Mouse (Mus musculus): ENCODE measurements around the gene Mpv17l. TPM values are rescaled to one million over a fixed set of nuclear protein-coding genes. Genes with fewer than 3 reads are reported as not detected.
A peak's percentile ranks its signal among the peaks of the same experiment; 100 is the strongest.

The Mpv17l gene
- total and polyA plus RNA-seq, 2 experiments from 2014 or later: 2.0 to 2.3 TPM

- no peaks in the 10 kb centered on the region for H3K4me1 ChIP-seq (ENCODE audit: control insufficient read depth, insufficient read depth)
- DNase-seq (ENCODE audit: low spot score) (no peak), ATAC-seq (ENCODE audit: insufficient read depth, low read depth) (no peak)
- H3K27me3 ChIP-seq (ENCODE audit: control insufficient read depth, insufficient read depth, low read length): no peaks in the 10 kb centered on the region
- no peaks in the 10 kb centered on the region; the same call in 1 of the 2 replicates for H3K9me3 ChIP-seq (replicated peaks; ENCODE audit: control insufficient read depth, low read length)
- TF ChIP-seq EP300 (IDR thresholded peaks at IDR 0.05; ENCODE audit: low read depth) (no peak), CTCF (IDR thresholded peaks at IDR 0.05; ENCODE audit: low read depth) (no peak)
- no peak overlapping the region for H3K27ac ChIP-seq (ENCODE audit: low read depth)
- no peak overlapping the region for H3K4me2 ChIP-seq (ENCODE audit: low read depth, low read length)
- WGBS: 79% methylated on average over 4 of the region's 4 CpGs
- H3K4me3 ChIP-seq (ENCODE audit: low read depth, low read length): no peak overlapping the region
- no peaks in the 10 kb centered on the region for H3K36me3 ChIP-seq (replicated peaks; ENCODE audit: control insufficient read depth, insufficient read depth, low read length)
- no peak overlapping the region for H3K9ac ChIP-seq (replicated peaks; ENCODE audit: low read depth, low read length)
Observed at GRCm38 (mm10) chr16:13927456-13928075, 24.6 kb downstream of the Mpv17l start.

GRCm38 (mm10) chr16:13940139-13940846, 37.3 kb downstream of the Mpv17l start:
- ATAC-seq (ENCODE audit: insufficient read depth, low read depth) (peak; percentile 81), DNase-seq (ENCODE audit: low spot score) (no peak)
- Histone ChIP-seq H3K36me3 (replicated peaks; ENCODE audit: control insufficient read depth, insufficient read depth, low read length) (no peaks in the 10 kb centered on the region), H3K4me3 (ENCODE audit: low read depth, low read length) (peak overlapping the region; percentile 53), H3K9ac (replicated peaks; ENCODE audit: low read depth, low read length) (peak overlapping the region; percentile 48), H3K27ac (ENCODE audit: low read depth) (no peak overlapping the region), H3K4me1 (ENCODE audit: control insufficient read depth, insufficient read depth) (no peaks in the 10 kb centered on the region), H3K4me2 (ENCODE audit: low read depth, low read length) (peak overlapping the region; percentile 80), H3K9me3 (replicated peaks; ENCODE audit: control insufficient read depth, low read length) (no peaks in the 10 kb centered on the region), H3K27me3 (ENCODE audit: control insufficient read depth, insufficient read depth, low read length) (peaks cover 7% of the 10 kb centered on the region; the same call in 1 of the 2 replicates)
- TF ChIP-seq EP300 (IDR thresholded peaks at IDR 0.05; ENCODE audit: low read depth) (no peak), CTCF (IDR thresholded peaks at IDR 0.05; ENCODE audit: low read depth) (no peak)
- WGBS: 6% methylated on average over 28 of the region's 28 CpGs

- Histone ChIP-seq H3K27ac (ENCODE audit: low read depth) (no peak overlapping the region), H3K4me3 (ENCODE audit: low read depth, low read length) (peak overlapping the region; percentile 53), H3K4me2 (ENCODE audit: low read depth, low read length) (peak overlapping the region; percentile 80), H3K9me3 (replicated peaks; ENCODE audit: control insufficient read depth, low read length) (no peaks in the 10 kb centered on the region), H3K4me1 (ENCODE audit: control insufficient read depth, insufficient read depth) (no peaks in the 10 kb centered on the region), H3K27me3 (ENCODE audit: control insufficient read depth, insufficient read depth, low read length) (peaks cover 7% of the 10 kb centered on the region; the same call in 1 of the 2 replicates), H3K36me3 (replicated peaks; ENCODE audit: control insufficient read depth, insufficient read depth, low read length) (no peaks in the 10 kb centered on the region), H3K9ac (replicated peaks; ENCODE audit: low read depth, low read length) (peak overlapping the region; percentile 48)
- no peak for TF ChIP-seq EP300 (IDR thresholded peaks at IDR 0.05; ENCODE audit: low read depth)
- no peak for TF ChIP-seq CTCF (IDR thresholded peaks at IDR 0.05; ENCODE audit: low read depth)
- DNase-seq (ENCODE audit: low spot score): no peak
- ATAC-seq (ENCODE audit: insufficient read depth, low read depth): peak; percentile 66
- WGBS: 3% methylated on average over 34 of the region's 34 CpGs
Observed at GRCm38 (mm10) chr16:13940847-13941395, 38.0 kb downstream of the Mpv17l start.

GRCm38 (mm10) chr16:13944178-13944577, 41.2 kb downstream of the Mpv17l start:
- Histone ChIP-seq H3K4me3 (ENCODE audit: low read depth, low read length) (no peak overlapping the region), H3K4me1 (ENCODE audit: control insufficient read depth, insufficient read depth) (no peaks in the 10 kb centered on the region), H3K9ac (replicated peaks; ENCODE audit: low read depth, low read length) (no peak overlapping the region), H3K27me3 (ENCODE audit: control insufficient read depth, insufficient read depth, low read length) (peaks cover 7% of the 10 kb centered on the region; the same call in 1 of the 2 replicates), H3K9me3 (replicated peaks; ENCODE audit: control insufficient read depth, low read length) (no peaks in the 10 kb centered on the region), H3K36me3 (replicated peaks; ENCODE audit: control insufficient read depth, insufficient read depth, low read length) (no peaks in the 10 kb centered on the region), H3K27ac (ENCODE audit: low read depth) (no peak overlapping the region), H3K4me2 (ENCODE audit: low read depth, low read length) (no peak overlapping the region)
- 50% methylated on average over 4 of the region's 4 CpGs for WGBS
- TF ChIP-seq EP300 (IDR thresholded peaks at IDR 0.05; ENCODE audit: low read depth) (no peak), CTCF (IDR thresholded peaks at IDR 0.05; ENCODE audit: low read depth) (no peak)
- ATAC-seq (ENCODE audit: insufficient read depth, low read depth): no peak
- DNase-seq (ENCODE audit: low spot score): no peak

- Histone ChIP-seq H3K27ac (ENCODE audit: low read depth) (no peak overlapping the region), H3K36me3 (replicated peaks; ENCODE audit: control insufficient read depth, insufficient read depth, low read length) (no peaks in the 10 kb centered on the region), H3K4me2 (ENCODE audit: low read depth, low read length) (no peak overlapping the region), H3K27me3 (ENCODE audit: control insufficient read depth, insufficient read depth, low read length) (peaks cover 7% of the 10 kb centered on the region; the same call in 1 of the 2 replicates), H3K4me1 (ENCODE audit: control insufficient read depth, insufficient read depth) (no peaks in the 10 kb centered on the region), H3K9me3 (replicated peaks; ENCODE audit: control insufficient read depth, low read length) (no peaks in the 10 kb centered on the region), H3K4me3 (ENCODE audit: low read depth, low read length) (no peak overlapping the region), H3K9ac (replicated peaks; ENCODE audit: low read depth, low read length) (no peak overlapping the region)
- no peak for ATAC-seq (ENCODE audit: insufficient read depth, low read depth)
- no peak for TF ChIP-seq CTCF (IDR thresholded peaks at IDR 0.05; ENCODE audit: low read depth)
- TF ChIP-seq EP300 (IDR thresholded peaks at IDR 0.05; ENCODE audit: low read depth): no peak
- 71% methylated on average over 5 of the region's 5 CpGs for WGBS
- no peak for DNase-seq (ENCODE audit: low spot score)
Observed at GRCm38 (mm10) chr16:13944752-13945151, 41.8 kb downstream of the Mpv17l start.
